ENCODE assay signal across 8 mouse cellular contexts in genomic region chr3:84022723-84023122, GRCm38 (mm10). TPM values are rescaled to one million over a fixed set of nuclear protein-coding genes. Genes with fewer than 3 reads are reported as not detected.
DNase-seq lines count a peak whose midpoint lies in the region; ATAC-seq lines count a peak whose summit lies in the region.

No protein-coding gene starts in this region.

- DNase-seq in limb, embryonic 10.5 days (ENCODE audit: low spot score), result no peak
- peak; percentile 77 for DNase-seq in Muller cell, postnatal 12 days (ENCODE audit: inconsistent ontology term)
- peak; percentile 69 to 72 for DNase-seq in natural killer cell, adult 2 months (ENCODE audit: low spot score in 2 of 2)
- no peak for DNase-seq in adipocyte (ENCODE audit: low spot score)
- no peak for DNase-seq in cerebellum, adult 9-10 months
- DNase-seq in layer of hippocampus, adult 18-20 months (ENCODE audit: low spot score in 2 of 2), result no peak

- 0 out of 2 replicates have a peak, but pooled peaks have one; percentile 39 for ATAC-seq in limb, embryonic 13.5 days (ENCODE audit: low FRiP score, low read depth)
- peak; percentile 21 for ATAC-seq in hindbrain, embryonic 15.5 days (ENCODE audit: low FRiP score, low read depth)

- 76% methylated on average over 5 of the region's 5 CpGs for WGBS in limb, embryonic 13.5 days
- WGBS in limb, embryonic 10.5 days, result 72% methylated on average over 5 of the region's 5 CpGs
- 70% methylated on average over 5 of the region's 5 CpGs for WGBS in hindbrain, embryonic 15.5 days

- H3K4me1 ChIP-seq in limb, embryonic 13.5 days, result peaks cover 58% of the 10 kb centered on the region
- peaks cover 67% of the 10 kb centered on the region for H3K4me1 ChIP-seq in limb, embryonic 10.5 days
- peaks cover 49% of the 10 kb centered on the region for H3K4me1 ChIP-seq in hindbrain, embryonic 15.5 days (replicated peaks)

- no peak overlapping the region for H3K4me3 ChIP-seq in limb, embryonic 13.5 days
- no peak overlapping the region for H3K4me3 ChIP-seq in limb, embryonic 10.5 days
- no peak overlapping the region for H3K4me3 ChIP-seq in hindbrain, embryonic 15.5 days

- no peak overlapping the region for H3K4me2 ChIP-seq in limb, embryonic 13.5 days (replicated peaks)
- H3K4me2 ChIP-seq in hindbrain, embryonic 15.5 days, result no peak overlapping the region

- H3K9me3 ChIP-seq in limb, embryonic 13.5 days, result no peaks in the 10 kb centered on the region
- no peaks in the 10 kb centered on the region for H3K9me3 ChIP-seq in limb, embryonic 10.5 days (replicated peaks)
- no peaks in the 10 kb centered on the region for H3K9me3 ChIP-seq in hindbrain, embryonic 15.5 days

- H3K27ac ChIP-seq in limb, embryonic 13.5 days, result no peak overlapping the region
- H3K27ac ChIP-seq in limb, embryonic 10.5 days, result no peak overlapping the region
- H3K27ac ChIP-seq in hindbrain, embryonic 15.5 days (replicated peaks), result no peak overlapping the region

- H3K9ac ChIP-seq in limb, embryonic 13.5 days, result no peak overlapping the region
- no peak overlapping the region for H3K9ac ChIP-seq in hindbrain, embryonic 15.5 days

- H3K27me3 ChIP-seq in limb, embryonic 13.5 days, result no peaks in the 10 kb centered on the region
- no peaks in the 10 kb centered on the region for H3K27me3 ChIP-seq in limb, embryonic 10.5 days (ENCODE audit: low read depth, poor library complexity, severe bottlenecking)
- no peaks in the 10 kb centered on the region for H3K27me3 ChIP-seq in hindbrain, embryonic 15.5 days

- peaks cover 25% of the 10 kb centered on the region for H3K36me3 ChIP-seq in limb, embryonic 13.5 days
- peaks cover 38% of the 10 kb centered on the region for H3K36me3 ChIP-seq in limb, embryonic 10.5 days
- H3K36me3 ChIP-seq in hindbrain, embryonic 15.5 days, result no peaks in the 10 kb centered on the region

RNA-seq across cellular contexts. Expression of gene Tmem131l, which starts 17.3 kb away (rescaled TPM):
- polyA plus RNA-seq in limb, embryonic 13.5 days (2015; fragmentation: Nextera tagmentation; extraction: Ambion mirVana), result 60.0 and 62.5 TPM in 2 replicates
- 79.5 and 84.5 TPM in 2 replicates for polyA plus RNA-seq in limb, embryonic 10.5 days (2016; fragmentation: Nextera tagmentation; extraction: Ambion mirVana)
- 46.6 and 48.6 TPM in 2 replicates for polyA plus RNA-seq in hindbrain, embryonic 15.5 days (2015; fragmentation: Nextera tagmentation; extraction: Ambion mirVana)
- total RNA-seq in layer of hippocampus, adult 18-20 months (2021), result 10 to 100 TPM; 28.0 to 33.3 TPM

Comparison
In these comparisons a context has a peak if more than half of its experiments do, and no peak if none do; other contexts are left out.
1. DNase-seq: peak in Muller cell, postnatal 12 days (single experiment) and natural killer cell, adult 2 months (2 of 2); none in limb, embryonic 10.5 days (single experiment), adipocyte (single experiment), cerebellum, adult 9-10 months (single experiment) and layer of hippocampus, adult 18-20 months (0 of 2).